Mouse (Mus musculus) layer of hippocampus, postnatal 10 days (tissue): ENCODE measurements around the gene BC016579. TPM values are rescaled to one million over a fixed set of nuclear protein-coding genes. Genes with fewer than 3 reads are reported as not detected.

Experiments
- total RNA-seq, 2 experiments: library from RNA; stranded (reverse); gene quantifications; 2 replicates each; pipeline ENCODE4 v1.2.3; 2021

BC016579 gene
- total RNA-seq, 2 experiments from 2014 or later, result not detected

Other genes starting within 250 kb of the BC016579 start
- gene Cd200, start 245.0 kb downstream of the BC016579 start, total RNA-seq, result 100 to 1,000 TPM; 175 to 176 TPM
- under 1 TPM; 0.11 to 0.25 TPM for gene Gm609, start 161.1 kb downstream of the BC016579 start, total RNA-seq
- gene Gm17783, start 122.0 kb downstream of the BC016579 start, total RNA-seq, result not detected
- not detected for gene Slc9c1, start 118.8 kb downstream of the BC016579 start, total RNA-seq
- gene Gcsam, start 43.7 kb downstream of the BC016579 start, total RNA-seq, result not detected
- 1 to 10 TPM; 1.4 to 1.8 TPM for gene Tmprss7, start 39.6 kb upstream of the BC016579 start, total RNA-seq
- 100 to 1,000 TPM; 251 to 259 TPM for gene Tagln3, start 70.5 kb upstream of the BC016579 start, total RNA-seq
- gene Abhd10, start 88.9 kb upstream of the BC016579 start, total RNA-seq, result 10 to 100 TPM; 20.7 to 22.9 TPM